Mouse (Mus musculus) testis, adult 10 weeks (tissue): ENCODE data around the gene Sh3kbp1. TPM values are rescaled to one million over a fixed set of nuclear protein-coding genes. Genes with fewer than 3 reads are reported as not detected.

ENCODE experiments used
- polyA plus RNA-seq: library from polyadenylated mRNA; stranded (reverse); fragments of 350-450 nt; fragmentation: Illumina TruSeq; extraction: RNeasy Lipid Tissue Mini Kit (QIAGEN cat#74804); gene quantifications from one replicate; pipeline ENCODE4 v1.2.3, GENCODE M21; 2014; ENCODE audit warnings: low read depth, low replicate concordance

Gene Sh3kbp1
- 88.9 TPM for polyA plus RNA-seq

DNA sequence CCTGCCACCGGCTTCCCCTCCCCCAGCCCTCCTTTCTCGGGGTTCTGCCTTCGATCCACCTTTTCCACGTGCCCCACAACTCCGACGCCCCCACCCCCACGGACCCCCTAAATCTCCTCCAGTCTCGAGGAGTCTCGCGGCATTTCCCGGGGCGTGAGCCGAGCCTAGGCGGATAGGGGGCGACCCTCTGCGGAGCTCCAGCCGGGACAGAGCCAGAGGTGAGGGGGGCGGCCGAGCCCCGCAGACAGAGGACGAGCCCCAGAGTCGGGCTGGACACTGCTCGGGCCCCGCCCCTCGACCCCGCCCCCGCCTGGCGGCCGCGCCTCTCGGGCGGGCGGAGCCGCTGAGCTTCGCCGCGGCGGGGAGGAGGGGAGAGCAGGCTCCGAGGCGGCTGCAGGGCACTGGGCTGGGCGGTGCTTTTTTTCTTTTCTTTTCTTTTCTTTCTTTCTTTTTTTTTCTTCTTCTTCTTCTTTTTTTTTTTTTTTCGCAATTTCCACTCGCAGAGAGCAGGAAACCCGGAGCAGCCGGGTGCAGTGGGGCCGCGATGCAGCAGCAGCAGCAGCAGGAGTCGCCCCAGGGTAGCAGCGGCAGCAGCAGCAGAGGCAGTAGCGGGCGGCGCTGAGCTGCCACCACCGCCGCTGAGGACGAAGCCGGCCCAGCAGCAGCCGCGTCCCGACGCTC, at the start of gene Sh3kbp1:
Gene Sh3kbp1, plus strand, starts transcription at position 366 of the 681 bp plus-strand sequence.

DNA sequence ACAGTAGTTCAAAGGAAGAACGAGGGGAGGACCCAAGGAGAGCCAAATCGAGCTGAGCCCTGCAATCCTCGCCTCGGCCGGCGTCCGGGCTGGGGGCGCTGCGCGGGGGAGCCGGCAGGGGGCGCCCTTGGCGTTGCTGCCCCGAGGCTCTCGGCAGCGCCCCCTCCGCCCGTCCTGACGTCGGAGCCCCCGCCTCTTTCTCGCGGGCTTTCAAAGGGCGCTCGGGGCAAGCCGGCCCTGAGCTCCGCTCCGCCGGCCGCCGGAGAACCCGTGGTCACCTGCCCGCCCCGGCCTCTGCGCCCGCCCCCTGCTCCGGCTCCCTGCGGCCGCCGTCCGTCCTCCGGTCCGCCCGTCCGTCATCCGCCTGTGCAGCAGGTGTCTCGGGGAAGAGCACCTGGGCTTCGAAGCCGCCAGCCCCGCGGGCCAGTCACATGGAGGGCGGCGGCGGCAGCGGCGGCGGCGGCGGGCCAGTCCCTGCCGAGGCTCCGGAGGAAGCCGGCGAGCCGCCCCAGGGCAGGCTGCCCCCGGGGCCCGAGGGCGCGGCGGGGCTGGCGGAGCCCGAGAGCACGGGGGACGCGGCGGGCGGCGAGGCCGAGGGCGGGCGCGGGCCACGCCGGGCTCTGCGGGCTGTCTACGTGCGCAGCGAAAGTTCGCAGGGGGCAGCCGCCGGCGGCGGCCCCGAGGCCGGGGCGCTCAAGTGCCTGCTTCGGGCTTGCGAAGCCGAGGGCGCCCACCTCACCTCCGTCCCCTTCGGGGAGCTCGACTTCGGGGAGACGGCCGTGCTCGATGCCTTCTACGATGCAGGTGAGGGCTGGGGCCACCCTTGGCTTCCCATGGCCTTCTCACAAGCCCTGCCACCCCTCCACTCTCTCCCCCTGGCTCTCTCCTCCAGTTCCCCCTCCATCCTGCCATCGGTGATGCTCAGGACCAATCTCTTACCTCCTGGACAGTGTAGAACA, 361.2 kb downstream of the Sh3kbp1 start, which contains the start of gene Map3k15:
Gene Map3k15, plus strand, starts transcription at position 432 of the 959 bp plus-strand sequence.

Other genes starting within 250 kb of the Sh3kbp1 start
- 7.2 TPM for gene Map7d2, start 212.7 kb upstream of the Sh3kbp1 start, polyA plus RNA-seq
- 21.4 TPM for gene Bclaf3, start 100.6 kb upstream of the Sh3kbp1 start, polyA plus RNA-seq